Mouse (Mus musculus) lung, embryonic 14.5 days (tissue): Measurements from ENCODE around the gene Rab34. TPM values are rescaled to one million over a fixed set of nuclear protein-coding genes. Genes with fewer than 3 reads are reported as not detected.

ENCODE experiments used
- ATAC-seq: fragments of 200-750 bp; cut with Nextera tagmentation; 2 replicates; pipeline ENCODE4 v1.8.0; 2017; ENCODE audit warnings: mild to moderate bottlenecking, moderate TSS enrichment, moderate library complexity; ENCODE audit not compliant: insufficient read depth
- DNase-seq: peaks from one replicate; pipeline ENCODE4 v3.0.0-alpha.2; 2015
- H3K27ac ChIP-seq: fragments of 300-500 bp; sonication (generic); 2 replicates; pipeline ENCODE4 v1.5.1; 2014; ENCODE audit warnings: low read depth, mild to moderate bottlenecking, moderate library complexity
- H3K27me3 ChIP-seq: fragments of 300-500 bp; sonication (generic); 2 replicates; pipeline ENCODE4 v1.6.1; 2014; ENCODE audit warnings: low read length, control low read depth; ENCODE audit not compliant: insufficient read depth
- H3K36me3 ChIP-seq: fragments of 300-500 bp; sonication (generic); 2 replicates; pipeline ENCODE4 v1.6.1; 2014; ENCODE audit warnings: control low read depth; ENCODE audit not compliant: insufficient read depth
- H3K4me1 ChIP-seq: fragments of 300-500 bp; sonication (generic); 2 replicates; pipeline ENCODE4 v1.6.1; 2014; ENCODE audit warnings: antibody characterized with exemption, control low read depth; ENCODE audit not compliant: insufficient read depth
- H3K4me2 ChIP-seq: fragments of 300-500 bp; sonication (generic); 2 replicates; pipeline ENCODE4 v1.6.1; 2014; ENCODE audit warnings: mild to moderate bottlenecking
- H3K4me3 ChIP-seq: fragments of 300-500 bp; sonication (generic); 2 replicates; pipeline ENCODE4 v1.5.1; 2014; ENCODE audit warnings: low read depth, low read length
- H3K9ac ChIP-seq: fragments of 300-500 bp; sonication (generic); 2 replicates; pipeline ENCODE4 v1.6.1; 2014
- H3K9me3 ChIP-seq: fragments of 300-500 bp; sonication (generic); 2 replicates; pipeline ENCODE4 v1.6.1; 2016; ENCODE audit warnings: low read depth, low read length, control low read depth
- CTCF ChIP-seq: IDR thresholded peaks from 2 replicates; pipeline ENCODE4 v1.5.1; 2016; ENCODE audit warnings: antibody characterized with exemption, low read depth
- WGBS: fragments of 180-500 bp; shearing (Covaris S2); extraction: QIAGEN DNeasy Blood & Tissue Kit; methylation state at CpG from one replicate; pipeline ENCODE4 v1.1.7; 2014; 5-methylcytosine and 5-hydroxymethylcytosine counted together
- polyA plus RNA-seq: library from polyadenylated mRNA; unstranded; fragments of >200 nt; fragmentation: Nextera tagmentation; extraction: Ambion mirVana; gene quantifications from 2 replicates; pipeline ENCODE4 v1.2.1, GENCODE M21; 2014

Rab34 gene
- polyA plus RNA-seq, 1 experiment from 2014 or later: 140 TPM

GRCm38 (mm10) chr11:78170306-78170705 lies 17.9 kb upstream of the Rab34 start:
- DNase-seq: no peak
- Histone ChIP-seq H3K4me2 (no peak overlapping the region), H3K36me3 (no peaks in the 10 kb centered on the region), H3K4me1 (peaks cover 5% of the 10 kb centered on the region), H3K9ac (no peak overlapping the region), H3K9me3 (no peaks in the 10 kb centered on the region), H3K27me3 (no peaks in the 10 kb centered on the region), H3K4me3 (no peak overlapping the region), H3K27ac (no peak overlapping the region)
- 87% methylated on average over 15 of the region's 15 CpGs for WGBS
- no peak for ATAC-seq
- no peak for TF ChIP-seq CTCF

GRCm38 (mm10) chr11:78171328-78171727 lies 16.9 kb upstream of the Rab34 start:
- no peak overlapping the region for H3K27ac ChIP-seq
- H3K36me3 ChIP-seq: no peaks in the 10 kb centered on the region
- H3K4me2 ChIP-seq: no peak overlapping the region
- no peaks in the 10 kb centered on the region for H3K9me3 ChIP-seq
- no peaks in the 10 kb centered on the region for H3K4me1 ChIP-seq
- no peaks in the 10 kb centered on the region for H3K27me3 ChIP-seq
- H3K9ac ChIP-seq: no peak overlapping the region
- no peak overlapping the region for H3K4me3 ChIP-seq
- ATAC-seq (no peak), DNase-seq (no peak)
- TF ChIP-seq CTCF: peak; percentile 33; the same call in 1 of the 2 replicates
- 73% methylated on average over 4 of the region's 4 CpGs for WGBS

- Histone ChIP-seq H3K36me3 (no peaks in the 10 kb centered on the region), H3K4me1 (no peaks in the 10 kb centered on the region), H3K9ac (no peak overlapping the region), H3K9me3 (no peaks in the 10 kb centered on the region), H3K4me3 (no peak overlapping the region), H3K27ac (no peak overlapping the region), H3K4me2 (no peak overlapping the region), H3K27me3 (no peaks in the 10 kb centered on the region)
- DNase-seq (peak; percentile 49), ATAC-seq (no peak; the same call in 1 of the 2 replicates)
- WGBS: 82% methylated on average over 16 of the region's 16 CpGs
- TF ChIP-seq CTCF: peak; percentile 58
Measured at GRCm38 (mm10) chr11:78172034-78172747, 16.0 kb upstream of the Rab34 start.

- no peaks in the 10 kb centered on the region for H3K27me3 ChIP-seq
- H3K4me1 ChIP-seq: no peaks in the 10 kb centered on the region
- DNase-seq (peak; percentile 29), ATAC-seq (no peak)
- no peaks in the 10 kb centered on the region for H3K9me3 ChIP-seq
- WGBS: 73% methylated on average over 19 of the region's 19 CpGs
- no peak overlapping the region for H3K4me2 ChIP-seq
- no peak overlapping the region for H3K9ac ChIP-seq
- no peak overlapping the region for H3K27ac ChIP-seq
- no peaks in the 10 kb centered on the region for H3K36me3 ChIP-seq
- H3K4me3 ChIP-seq: no peak overlapping the region
- TF ChIP-seq CTCF: no peak
Measured at GRCm38 (mm10) chr11:78172748-78173383, 15.4 kb upstream of the Rab34 start.

GRCm38 (mm10) chr11:78174506-78174905 lies 13.7 kb upstream of the Rab34 start:
- ATAC-seq: no peak
- Histone ChIP-seq H3K27me3 (no peaks in the 10 kb centered on the region), H3K4me1 (no peaks in the 10 kb centered on the region), H3K4me3 (no peak overlapping the region), H3K9me3 (no peaks in the 10 kb centered on the region), H3K36me3 (peaks cover 2% of the 10 kb centered on the region), H3K4me2 (no peak overlapping the region), H3K9ac (no peak overlapping the region), H3K27ac (no peak overlapping the region)
- no peak for DNase-seq
- TF ChIP-seq CTCF: no peak
- 77% methylated on average over 3 of the region's 3 CpGs for WGBS

GRCm38 (mm10) chr11:78175771-78176401 lies 12.3 kb upstream of the Rab34 start:
- Histone ChIP-seq H3K27ac (peak overlapping the region; percentile 97), H3K27me3 (no peaks in the 10 kb centered on the region), H3K4me1 (no peaks in the 10 kb centered on the region), H3K9me3 (no peaks in the 10 kb centered on the region), H3K9ac (no peak overlapping the region), H3K4me2 (peak overlapping the region; percentile 96), H3K4me3 (peak overlapping the region; percentile 59), H3K36me3 (peaks cover 16% of the 10 kb centered on the region)
- ATAC-seq (peak; percentile 37; the same call in 1 of the 2 replicates), DNase-seq (peak; percentile 50)
- WGBS: 2% methylated on average over 9 of the region's 10 CpGs
- peak; percentile 31 for TF ChIP-seq CTCF

- TF ChIP-seq CTCF: no peak
- no peaks in the 10 kb centered on the region for H3K27me3 ChIP-seq
- H3K9me3 ChIP-seq: no peaks in the 10 kb centered on the region
- DNase-seq (peak; percentile 98), ATAC-seq (peak; percentile 10; the same call in 1 of the 2 replicates)
- peak within 1 kb of the TSS; percentile 59 for H3K4me3 ChIP-seq
- no peaks in the 10 kb centered on the region for H3K4me1 ChIP-seq
- peak within 1 kb of the TSS; percentile 51 for H3K9ac ChIP-seq
- peaks cover 21% of the 10 kb centered on the region for H3K36me3 ChIP-seq
- WGBS: under 1% methylated on average over 32 of the region's 32 CpGs
- peak within 1 kb of the TSS; percentile 97 for H3K27ac ChIP-seq
- peak within 1 kb of the TSS; percentile 96 for H3K4me2 ChIP-seq
Measured at GRCm38 (mm10) chr11:78176402-78176862, 11.8 kb upstream of the Rab34 start, which contains the start of the genes Nek8 and Tlcd1. Gene Nek8, minus strand, starts transcription at chr11:78176675. Gene Tlcd1, plus strand, starts transcription at chr11:78176711.
